Mouse (Mus musculus) MEL-GATA-1-ER (cell line): ENCODE data around the gene Thsd4.

Source experiments
- DNase-seq: peaks from one replicate; pipeline ENCODE4 v3.0.0-alpha.2; 2012; ENCODE audit warnings: low read depth; ENCODE audit errors: extremely low read depth

Gene Thsd4

GRCm38 (mm10) chr9:60382941-60383340, 138.9 kb downstream of the Thsd4 start:
- DNase-seq = no peak

GRCm38 (mm10) chr9:60382526-60382925, 139.3 kb downstream of the Thsd4 start:
- DNase-seq = no peak

- DNase-seq = no peak
Measured at GRCm38 (mm10) chr9:60381010-60381409, 140.8 kb downstream of the Thsd4 start.

- DNase-seq = no peak
Measured at GRCm38 (mm10) chr9:60380550-60380949, 141.3 kb downstream of the Thsd4 start.

GRCm38 (mm10) chr9:60378235-60378634, 143.6 kb downstream of the Thsd4 start:
- DNase-seq = no peak

DNA sequence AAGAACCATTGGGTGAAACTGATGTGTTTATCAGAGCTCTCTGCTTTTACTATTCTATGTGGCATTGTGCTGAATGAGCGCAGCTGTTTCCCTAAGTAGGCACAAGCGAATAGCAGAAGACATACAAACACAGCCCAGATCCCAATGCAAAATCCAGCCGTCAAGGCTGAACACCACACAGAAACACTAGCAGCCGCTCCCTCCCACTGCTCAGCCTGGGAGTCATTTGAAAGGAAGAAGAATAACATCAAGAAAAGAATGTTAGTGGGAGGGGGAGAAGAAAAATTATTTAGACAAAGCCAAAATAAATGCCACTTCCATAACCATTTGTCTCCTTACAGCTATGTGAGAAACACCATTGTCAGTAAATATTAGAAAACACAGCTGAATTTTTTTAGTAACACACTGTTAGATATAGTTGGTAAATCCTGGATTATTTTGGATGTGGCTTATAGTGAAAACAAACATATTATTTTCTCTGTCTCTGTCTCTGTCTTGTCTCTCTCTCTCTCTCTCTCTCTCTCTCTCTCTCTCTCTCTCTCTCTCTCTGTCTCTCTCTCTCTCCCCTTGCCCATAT, 148.6 kb downstream of the Thsd4 start:
- no peak for DNase-seq

- DNase-seq = no peak
Measured at GRCm38 (mm10) chr9:60368516-60368915, 153.3 kb downstream of the Thsd4 start.

DNA sequence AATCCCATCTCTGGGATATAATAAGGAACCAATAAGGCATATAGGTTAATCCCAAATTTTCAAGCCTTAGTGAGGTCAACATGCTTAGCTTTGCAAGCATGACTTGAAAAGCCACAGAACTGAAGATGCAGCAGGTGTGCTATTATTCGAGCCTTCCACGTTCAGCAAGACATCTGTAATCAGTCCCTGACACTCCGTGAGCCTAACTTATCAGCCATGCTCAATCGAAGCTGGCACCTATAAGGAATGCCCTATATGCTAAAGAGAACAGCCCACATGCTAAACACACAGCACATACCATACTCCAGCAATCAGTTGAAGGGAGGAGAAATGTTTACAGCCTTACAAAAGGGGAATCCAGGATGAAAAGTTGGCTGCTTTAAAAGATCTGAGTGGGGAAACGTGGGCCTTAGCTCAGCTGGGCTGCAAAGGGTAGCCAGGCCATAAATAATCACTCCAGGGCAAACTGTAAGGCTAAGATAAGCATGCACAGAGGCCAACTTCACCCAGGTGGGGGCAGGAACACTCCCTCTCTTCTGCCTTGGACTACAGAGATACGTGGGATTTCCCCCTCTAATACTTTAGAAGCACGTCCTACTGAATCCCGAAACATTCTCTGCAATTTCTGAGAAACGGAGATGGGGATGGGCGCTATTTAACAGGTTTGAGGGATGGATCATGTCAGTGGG, 154.1 kb downstream of the Thsd4 start:
- DNase-seq = no peak

- no peak for DNase-seq
Measured at GRCm38 (mm10) chr9:60364166-60364781, 157.6 kb downstream of the Thsd4 start.

DNA sequence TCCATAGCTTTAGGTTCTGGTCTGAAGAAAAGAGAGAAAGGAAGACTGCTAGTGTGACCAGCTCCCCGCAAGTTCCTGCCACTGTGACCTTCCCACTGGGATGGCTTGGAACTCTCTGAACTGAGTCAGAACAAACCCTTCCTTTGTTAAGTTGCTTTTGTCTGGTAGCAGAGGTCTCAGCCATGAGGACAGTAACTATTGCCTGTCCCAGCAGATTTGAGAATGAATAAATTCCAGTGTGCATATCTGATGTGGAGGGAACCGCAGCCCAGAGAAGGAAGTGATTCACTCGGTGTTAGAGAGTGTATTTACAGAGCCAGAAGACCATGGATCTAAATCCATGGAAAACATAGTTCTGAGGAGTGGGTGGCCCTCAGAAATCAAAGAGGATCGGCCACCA, 169.5 kb downstream of the Thsd4 start:
- DNase-seq = no peak

GRCm38 (mm10) chr9:60351153-60351552, 170.7 kb downstream of the Thsd4 start:
- DNase-seq = no peak

GRCm38 (mm10) chr9:60336147-60336546, 185.7 kb downstream of the Thsd4 start:
- DNase-seq = no peak

DNA sequence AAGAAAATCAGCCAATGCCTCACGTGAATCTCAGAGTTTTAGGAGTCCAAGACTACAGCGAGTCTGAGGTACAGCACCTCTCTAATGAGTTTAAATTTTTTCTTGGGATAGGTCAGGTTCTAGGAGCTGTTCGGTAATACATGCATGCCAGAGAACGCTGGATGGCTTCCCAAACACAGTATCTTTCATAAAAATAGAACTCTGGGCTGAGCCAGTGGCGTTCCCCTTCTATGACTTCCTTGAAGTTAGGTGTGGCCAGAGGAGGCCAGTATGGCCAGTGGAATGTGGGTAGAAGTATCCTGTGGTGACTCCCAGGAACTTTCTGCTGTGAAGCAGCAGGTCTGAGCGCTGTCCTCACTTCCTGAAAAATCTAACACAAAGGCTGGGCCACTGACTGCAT, 186.4 kb downstream of the Thsd4 start:
- no peak for DNase-seq

GRCm38 (mm10) chr9:60329911-60330310, 191.9 kb downstream of the Thsd4 start:
- no peak for DNase-seq

GRCm38 (mm10) chr9:60324716-60325115, 197.1 kb downstream of the Thsd4 start:
- DNase-seq = no peak

DNA sequence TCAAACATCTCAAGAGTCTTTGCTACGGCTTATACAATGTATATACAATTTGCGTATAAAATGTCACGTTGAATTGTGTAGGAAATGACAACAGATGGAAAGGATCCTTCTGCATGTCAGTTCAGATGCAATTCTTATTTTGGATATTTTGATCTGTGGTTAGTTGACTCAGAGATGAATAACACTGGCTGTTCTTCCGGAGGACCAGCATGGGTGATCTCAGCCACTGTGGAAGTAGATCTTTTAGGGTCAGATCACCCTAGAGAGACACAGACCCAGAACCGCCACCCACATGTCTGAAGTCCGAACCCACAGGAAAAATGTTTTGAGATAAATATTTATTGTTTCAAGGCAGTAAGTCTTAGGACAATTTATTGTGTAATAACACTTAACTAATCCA, 198.4 kb downstream of the Thsd4 start:
- no peak for DNase-seq

- no peak for DNase-seq
Measured at GRCm38 (mm10) chr9:60317291-60317690, 204.6 kb downstream of the Thsd4 start.

DNA sequence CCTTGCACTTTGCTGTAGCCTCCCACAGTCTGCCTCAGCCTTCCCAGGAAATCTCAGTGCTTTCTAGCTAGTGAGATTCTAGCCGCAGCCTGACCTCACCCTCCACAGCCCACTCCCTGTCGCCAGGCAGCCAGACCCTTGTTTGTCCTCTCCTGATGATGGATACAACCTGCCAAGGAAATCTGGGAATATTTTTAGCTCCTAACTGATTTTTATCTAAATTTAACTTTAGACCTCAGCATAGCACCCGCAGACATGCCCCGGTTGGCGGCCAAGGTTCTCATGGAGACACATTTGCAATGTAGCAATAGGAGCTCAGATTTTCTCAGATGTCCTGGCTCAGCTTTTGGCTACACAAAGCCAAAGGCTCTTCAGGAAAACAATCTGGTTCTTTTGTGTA, 205.3 kb downstream of the Thsd4 start:
- no peak for DNase-seq

GRCm38 (mm10) chr9:60315533-60315932, 206.3 kb downstream of the Thsd4 start:
- DNase-seq = no peak

DNA sequence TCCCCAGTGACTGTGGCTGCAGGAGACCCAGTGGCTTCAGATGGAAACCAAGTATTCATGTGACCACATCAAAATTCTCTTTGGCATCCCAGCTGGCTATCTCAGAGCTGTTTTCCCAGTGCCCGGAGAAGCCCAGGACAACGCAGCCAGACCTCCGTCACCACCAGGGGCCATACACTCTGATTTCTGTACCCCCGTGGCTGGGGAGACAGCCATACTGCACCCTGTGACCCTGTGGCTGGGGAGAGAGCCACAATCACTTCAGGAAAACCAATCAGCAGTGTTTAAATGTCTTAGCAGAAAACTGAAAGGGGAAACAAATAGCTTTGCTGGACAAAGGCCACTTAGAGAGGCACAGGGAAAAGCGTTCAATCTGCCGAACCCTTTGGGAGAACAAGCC, 208.2 kb downstream of the Thsd4 start:
- no peak for DNase-seq

- no peak for DNase-seq
Measured at GRCm38 (mm10) chr9:60312670-60313069, 209.2 kb downstream of the Thsd4 start.

GRCm38 (mm10) chr9:60311594-60312128, 210.2 kb downstream of the Thsd4 start:
- no peak for DNase-seq
